Mouse (Mus musculus) gastrocnemius, adult 8-10 months (tissue): ENCODE results near the gene Nudc. TPM values are rescaled to one million over a fixed set of nuclear protein-coding genes. Genes with fewer than 3 reads are reported as not detected.
"Not testable (repeated sequence)": the region's sequence is repeated elsewhere in the genome, so short reads cannot be mapped to it uniquely, and the experiment has no call there.

Experiments
- DNase-seq, 2 experiments: peaks; one replicate each; pipeline ENCODE4 v3.0.0; 2022; ENCODE audit warnings: low spot score in 2 of 2
- total RNA-seq, 4 experiments: library from RNA; stranded (reverse); gene quantifications; 2 replicates each; pipeline ENCODE4 v1.2.4; 2022

The Nudc gene
- total RNA-seq, 4 experiments from 2014 or later = 43.8 to 51.1 (median 47.0) TPM

GRCm38 (mm10) chr4:133536652-133537051 is 9.1 kb downstream of the Nudc start:
- no peak for DNase-seq

GRCm38 (mm10) chr4:133536081-133536480 is 9.7 kb downstream of the Nudc start:
- DNase-seq = no peak

GRCm38 (mm10) chr4:133532777-133533176 is 13.0 kb downstream of the Nudc start:
- DNase-seq = no peak

GRCm38 (mm10) chr4:133527788-133528187 is 18.0 kb downstream of the Nudc start:
- no peak for DNase-seq

GRCm38 (mm10) chr4:133521502-133521901 is 24.3 kb downstream of the Nudc start:
- no peak for DNase-seq

- DNase-seq = no peak
These were observed 26.5 kb downstream of the Nudc start for GRCm38 (mm10) chr4:133519369-133519665.

- DNase-seq = no peak
These were observed 27.0 kb downstream of the Nudc start, which contains the start of gene Kdf1 for GRCm38 (mm10) chr4:133518601-133519368. TSS of gene Kdf1 (plus strand) at chr4:133518963.

GRCm38 (mm10) chr4:133512972-133513371 is 32.8 kb downstream of the Nudc start:
- peak; percentile 43 to 51 for DNase-seq

- DNase-seq = not testable (repeated sequence)
These were observed 33.3 kb downstream of the Nudc start for GRCm38 (mm10) chr4:133512511-133512910.

GRCm38 (mm10) chr4:133511050-133511449 is 34.7 kb downstream of the Nudc start:
- DNase-seq = no peak

- DNase-seq = no peak
These were observed 36.8 kb downstream of the Nudc start for GRCm38 (mm10) chr4:133508990-133509389.

GRCm38 (mm10) chr4:133506573-133506972 is 39.2 kb downstream of the Nudc start:
- no peak for DNase-seq

- DNase-seq = no peak
These were observed 40.9 kb downstream of the Nudc start for GRCm38 (mm10) chr4:133504755-133505485.

GRCm38 (mm10) chr4:133504300-133504699 is 41.5 kb downstream of the Nudc start:
- no peak for DNase-seq

- DNase-seq = no peak
These were observed 44.3 kb downstream of the Nudc start for GRCm38 (mm10) chr4:133501514-133501913.

- peak; percentile 27 to 40 for DNase-seq
These were observed 47.6 kb downstream of the Nudc start, which contains the start of gene Trnp1 for GRCm38 (mm10) chr4:133498160-133498724. TSS of gene Trnp1 (minus strand) at chr4:133498550.

- DNase-seq = no peak
These were observed 48.2 kb downstream of the Nudc start for GRCm38 (mm10) chr4:133497461-133498159.

- no peak for DNase-seq
These were observed 48.9 kb downstream of the Nudc start for GRCm38 (mm10) chr4:133496738-133497445.

- no peak for DNase-seq
These were observed 50.1 kb downstream of the Nudc start for GRCm38 (mm10) chr4:133495711-133496110.

- no peak for DNase-seq
These were observed 50.9 kb downstream of the Nudc start for GRCm38 (mm10) chr4:133494867-133495266.

GRCm38 (mm10) chr4:133494432-133494831 is 51.4 kb downstream of the Nudc start:
- peak; percentile 81 for DNase-seq
